Mouse (Mus musculus) liver, embryonic 11.5 days (tissue): ENCODE results near the gene Cgref1. TPM values are rescaled to one million over a fixed set of nuclear protein-coding genes. Genes with fewer than 3 reads are reported as not detected.
A peak's percentile ranks its signal among the peaks of the same experiment; 100 is the strongest.

Experiments used
- ATAC-seq: fragments of 200-750 bp; cut with Nextera tagmentation; replicated peaks from 2 replicates; pipeline ENCODE4 v1.8.0; 2017; ENCODE audit warnings: moderate number of reproducible peaks, mild to moderate bottlenecking, moderate TSS enrichment, moderate library complexity; ENCODE audit not compliant: low FRiP score
- DNase-seq: peaks from one replicate; pipeline ENCODE4 v3.0.0-alpha.2; 2017; ENCODE audit warnings: low spot score
- H3K27ac ChIP-seq: fragments of 300-500 bp; sonication (generic); 2 replicates; pipeline ENCODE4 v1.5.1; 2014; ENCODE audit warnings: mild to moderate bottlenecking, low read depth, low read length, control low read depth
- H3K27me3 ChIP-seq: fragments of 300-500 bp; sonication (generic); replicated peaks from 2 replicates; pipeline ENCODE4 v1.6.1; 2014; ENCODE audit warnings: low read length, mixed read lengths; ENCODE audit not compliant: control insufficient read depth, insufficient read depth
- H3K36me3 ChIP-seq: fragments of 300-500 bp; sonication (generic); 2 replicates; pipeline ENCODE4 v1.6.1; 2014; ENCODE audit warnings: mild to moderate bottlenecking, low read length, moderate library complexity, mixed read lengths; ENCODE audit not compliant: control insufficient read depth, insufficient read depth
- H3K4me1 ChIP-seq: fragments of 300-500 bp; sonication (generic); replicated peaks from 2 replicates; pipeline ENCODE4 v1.6.1; 2014; ENCODE audit warnings: low read length, mixed read lengths; ENCODE audit not compliant: control insufficient read depth, insufficient read depth
- H3K4me2 ChIP-seq: fragments of 300-500 bp; sonication (generic); 2 replicates; pipeline ENCODE4 v1.6.1; 2014; ENCODE audit warnings: mild to moderate bottlenecking, control low read depth, moderate library complexity
- H3K4me3 ChIP-seq: fragments of 300-500 bp; sonication (generic); 2 replicates; pipeline ENCODE4 v1.5.1; 2014; ENCODE audit warnings: low read depth, low read length, control low read depth
- H3K9ac ChIP-seq: fragments of 300-500 bp; sonication (generic); 2 replicates; pipeline ENCODE4 v1.6.1; 2014; ENCODE audit warnings: low read depth, low read length, control low read depth
- H3K9me3 ChIP-seq: fragments of 300-500 bp; sonication (generic); 2 replicates; pipeline ENCODE4 v1.6.1; 2016; ENCODE audit warnings: low read length, inconsistent platforms, mixed read lengths; ENCODE audit not compliant: control insufficient read depth
- WGBS: fragments of 180-500 bp; shearing (Covaris S2); extraction: QIAGEN DNeasy Blood & Tissue Kit; methylation state at CpG from one replicate; pipeline ENCODE4 v1.1.7; 2014; 5-methylcytosine and 5-hydroxymethylcytosine counted together
- polyA plus RNA-seq: library from polyadenylated mRNA; unstranded; fragments of >200 nt; fragmentation: Nextera tagmentation; extraction: Ambion mirVana; gene quantifications from 2 replicates; pipeline ENCODE4 v1.2.1, GENCODE M21; 2014

Cgref1 gene
- polyA plus RNA-seq, 1 experiment from 2014 or later: 8.2 TPM

DNA sequence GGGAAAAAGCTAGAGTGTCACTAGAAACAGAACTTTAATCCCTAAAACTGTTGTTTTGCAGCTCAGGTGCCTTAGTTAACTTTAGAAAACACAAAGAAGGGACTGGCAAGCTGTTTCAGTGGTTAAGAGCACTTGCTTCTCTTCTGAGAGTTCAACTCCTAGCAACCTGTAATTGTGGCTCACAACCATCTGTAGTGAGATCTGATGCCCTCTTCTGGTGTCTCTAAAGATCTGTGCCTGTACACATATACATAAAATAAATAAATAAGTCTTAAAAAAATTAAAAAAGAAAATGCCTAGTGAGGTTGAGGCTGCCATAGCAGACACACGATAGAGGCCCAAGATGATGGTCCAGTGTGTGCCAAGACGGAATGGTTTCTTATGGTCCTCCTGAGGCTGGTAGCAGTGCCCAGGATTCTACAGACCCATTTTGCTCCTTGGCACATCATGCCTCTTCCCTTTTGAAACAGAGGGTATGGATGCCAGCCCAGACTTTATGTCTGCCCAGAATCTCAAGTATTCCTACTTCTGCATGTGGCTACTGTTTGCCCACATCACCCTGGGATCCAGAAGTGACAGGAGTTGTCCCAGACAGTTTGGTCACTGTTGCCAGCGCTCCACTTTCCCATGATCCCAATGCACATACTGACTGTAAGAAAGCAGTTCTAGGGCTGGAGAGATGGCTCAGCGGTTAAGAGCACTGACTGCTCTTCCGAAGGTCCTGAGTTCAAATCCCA is 10.5 kb downstream of the Cgref1 start:
- H3K36me3 ChIP-seq: no peaks in the 10 kb centered on the region
- no peak overlapping the region for H3K9ac ChIP-seq
- no peak overlapping the region for H3K4me3 ChIP-seq
- H3K4me2 ChIP-seq: no peak overlapping the region
- H3K27me3 ChIP-seq: no peaks in the 10 kb centered on the region
- H3K27ac ChIP-seq: no peak overlapping the region
- H3K4me1 ChIP-seq: no peaks in the 10 kb centered on the region
- no peaks in the 10 kb centered on the region for H3K9me3 ChIP-seq
- WGBS: 83% methylated on average over 5 of the region's 5 CpGs
- DNase-seq: no peak
- no peak for ATAC-seq

DNA sequence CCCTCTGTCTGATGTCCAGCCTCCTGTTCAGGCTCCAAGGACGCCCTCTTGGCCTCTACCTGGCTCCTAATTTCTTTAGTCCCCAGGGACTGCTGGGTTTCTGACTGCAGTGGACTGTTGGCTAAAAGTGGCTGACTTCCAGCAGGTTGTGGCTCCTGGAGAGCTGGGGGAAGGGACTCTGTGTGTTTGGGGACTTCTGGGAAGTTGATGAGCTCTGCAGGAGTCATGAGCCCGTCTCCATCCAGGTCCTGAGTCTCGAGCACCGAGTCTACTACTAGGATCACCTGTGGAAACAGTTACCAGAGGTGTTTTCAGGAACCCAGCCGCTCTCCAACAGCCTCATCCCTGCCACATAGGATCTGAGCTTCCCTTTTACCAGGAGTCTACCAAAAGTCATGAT is 11.7 kb downstream of the Cgref1 start:
- WGBS: 64% methylated on average over 5 of the region's 5 CpGs
- no peaks in the 10 kb centered on the region for H3K36me3 ChIP-seq
- H3K27ac ChIP-seq: no peak overlapping the region
- no peak for DNase-seq
- H3K27me3 ChIP-seq: no peaks in the 10 kb centered on the region
- no peaks in the 10 kb centered on the region for H3K9me3 ChIP-seq
- no peak overlapping the region for H3K9ac ChIP-seq
- no peaks in the 10 kb centered on the region for H3K4me1 ChIP-seq
- H3K4me3 ChIP-seq: no peak overlapping the region
- no peak for ATAC-seq
- H3K4me2 ChIP-seq: no peak overlapping the region

DNA sequence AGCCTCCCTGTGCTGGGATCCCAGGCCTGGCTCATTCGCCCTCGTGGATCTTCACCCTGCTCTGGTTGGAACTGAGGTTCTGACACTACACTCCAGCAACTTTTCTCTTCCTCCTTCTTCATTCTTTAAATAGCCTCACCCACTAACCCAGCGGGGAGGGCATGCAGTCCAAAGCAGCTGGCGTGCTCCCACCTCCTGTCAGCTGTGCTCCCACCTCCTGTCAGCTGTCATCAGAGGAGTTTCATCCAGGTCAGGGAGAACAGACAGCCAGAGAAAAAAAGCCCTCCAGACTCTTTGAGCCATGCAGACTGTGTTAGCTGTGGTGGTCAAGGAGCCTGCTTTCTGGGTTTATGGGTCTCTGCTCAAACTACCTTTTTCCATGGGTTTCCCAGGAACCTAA is 14.0 kb downstream of the Cgref1 start:
- no peak for ATAC-seq
- Histone ChIP-seq H3K27ac (no peak overlapping the region), H3K4me1 (no peaks in the 10 kb centered on the region), H3K36me3 (no peaks in the 10 kb centered on the region), H3K9ac (no peak overlapping the region), H3K27me3 (no peaks in the 10 kb centered on the region), H3K4me2 (no peak overlapping the region), H3K9me3 (no peaks in the 10 kb centered on the region), H3K4me3 (no peak overlapping the region)
- no peak for DNase-seq
- WGBS: 83% methylated on average over 4 of the region's 4 CpGs

DNA sequence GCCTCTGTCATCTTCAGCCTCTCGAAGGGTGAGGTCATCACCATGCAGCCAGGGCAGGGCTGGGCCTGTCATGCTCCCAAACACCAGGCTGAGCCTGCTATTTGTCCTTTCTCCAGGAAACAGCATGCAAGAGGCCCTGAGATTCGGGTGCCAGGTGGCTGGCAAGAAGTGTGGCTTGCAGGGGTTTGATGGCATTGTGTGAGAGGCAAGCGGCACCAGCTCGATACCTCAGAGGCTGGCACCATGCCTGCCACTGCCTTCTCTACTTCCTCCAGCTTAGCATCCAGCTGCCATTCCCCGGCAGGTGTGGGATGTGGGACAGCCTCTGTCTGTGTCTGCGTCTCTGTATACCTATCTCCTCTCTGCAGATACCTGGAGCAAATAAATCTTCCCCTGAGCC is 14.5 kb downstream of the Cgref1 start:
- 85% methylated on average over 6 of the region's 6 CpGs for WGBS
- no peaks in the 10 kb centered on the region for H3K27me3 ChIP-seq
- ATAC-seq (no peak), DNase-seq (no peak)
- H3K4me2 ChIP-seq: no peak overlapping the region
- H3K36me3 ChIP-seq: no peaks in the 10 kb centered on the region
- no peaks in the 10 kb centered on the region for H3K4me1 ChIP-seq
- no peak overlapping the region for H3K27ac ChIP-seq
- no peak overlapping the region for H3K4me3 ChIP-seq
- no peak overlapping the region for H3K9ac ChIP-seq
- H3K9me3 ChIP-seq: no peaks in the 10 kb centered on the region

DNA sequence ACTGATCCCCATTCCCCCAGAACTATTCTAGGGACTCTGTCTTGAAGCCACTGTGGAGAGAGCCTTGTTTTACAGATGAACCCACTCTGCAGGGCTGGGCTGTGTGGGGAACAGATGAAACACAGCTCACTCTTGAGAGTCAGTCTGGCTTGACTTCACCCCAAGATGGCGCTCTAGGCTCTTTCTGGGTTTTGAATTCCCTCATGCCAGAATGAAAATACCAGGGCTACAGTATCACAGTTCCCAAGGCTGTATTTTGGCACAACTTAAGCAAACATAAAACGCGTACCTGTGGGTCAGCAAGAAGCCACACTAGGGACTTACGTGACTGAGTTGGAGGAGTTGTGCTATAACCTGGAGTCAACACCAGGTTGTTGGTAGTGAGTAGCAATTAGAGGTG is 15.3 kb downstream of the Cgref1 start:
- Histone ChIP-seq H3K4me1 (no peaks in the 10 kb centered on the region), H3K9me3 (no peaks in the 10 kb centered on the region), H3K36me3 (no peaks in the 10 kb centered on the region), H3K27me3 (no peaks in the 10 kb centered on the region), H3K4me2 (no peak overlapping the region), H3K27ac (no peak overlapping the region), H3K9ac (no peak overlapping the region), H3K4me3 (no peak overlapping the region)
- ATAC-seq: no peak
- no peak for DNase-seq
- 58% methylated on average over 4 of the region's 4 CpGs for WGBS

DNA sequence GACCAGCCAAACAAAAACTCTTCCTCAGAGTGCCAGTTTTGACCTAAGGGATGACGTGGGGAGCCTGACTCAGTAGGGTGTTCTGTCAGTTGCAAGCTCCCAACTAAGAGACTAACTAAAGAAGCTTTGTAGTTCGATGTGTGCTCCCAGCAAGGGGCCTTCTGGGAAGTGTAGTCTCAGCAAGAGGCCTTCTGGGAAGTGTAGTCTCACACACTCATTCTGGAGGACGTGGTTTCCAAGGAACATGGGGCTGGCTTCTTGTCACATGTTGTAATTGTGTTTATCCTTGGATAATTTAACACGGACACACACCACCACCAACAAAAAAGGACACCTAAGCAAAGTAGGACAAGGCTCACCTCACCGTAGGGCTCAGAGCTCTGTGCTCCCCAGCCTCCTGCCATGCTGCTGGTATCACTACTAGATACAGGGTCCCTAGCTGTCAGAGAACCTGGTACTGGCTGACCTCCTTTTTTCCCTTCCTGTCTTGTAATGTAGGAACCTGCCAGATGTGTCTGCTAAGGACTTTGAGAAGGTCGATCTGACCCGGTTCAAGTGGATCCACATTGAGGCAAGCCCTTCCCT is 17.4 kb downstream of the Cgref1 start:
- Histone ChIP-seq H3K4me2 (0 out of 2 replicates have a peak overlapping the region, but pooled peaks have one; percentile 28), H3K9ac (no peak overlapping the region), H3K4me3 (no peak overlapping the region), H3K4me1 (no peaks in the 10 kb centered on the region), H3K9me3 (no peaks in the 10 kb centered on the region), H3K36me3 (no peaks in the 10 kb centered on the region), H3K27me3 (no peaks in the 10 kb centered on the region), H3K27ac (no peak overlapping the region)
- WGBS: 45% methylated on average over 7 of the region's 7 CpGs
- ATAC-seq: peak; percentile 47
- no peak for DNase-seq

DNA sequence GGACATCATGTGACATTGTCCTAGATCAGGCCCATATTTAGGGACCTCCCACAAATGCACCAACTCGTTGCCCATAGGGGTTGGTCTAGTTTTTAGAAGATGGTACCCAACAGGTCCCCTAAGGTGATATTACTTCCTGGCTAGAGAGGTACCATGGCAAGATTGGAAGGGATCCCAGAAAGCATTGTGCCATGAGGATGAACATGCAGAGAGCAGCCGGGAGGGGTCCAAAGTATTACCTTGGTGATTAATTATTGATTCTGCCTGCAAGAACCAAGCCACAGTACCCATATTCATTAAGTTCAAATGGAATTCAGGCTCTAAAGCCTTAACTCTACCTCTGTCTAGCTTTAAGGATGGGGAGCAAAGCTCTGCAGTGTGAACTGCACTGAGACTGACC is 19.3 kb downstream of the Cgref1 start:
- 74% methylated on average over 2 of the region's 2 CpGs for WGBS
- Histone ChIP-seq H3K27ac (no peak overlapping the region), H3K4me2 (no peak overlapping the region), H3K4me1 (peaks cover 11% of the 10 kb centered on the region), H3K9ac (no peak overlapping the region), H3K9me3 (no peaks in the 10 kb centered on the region), H3K4me3 (no peak overlapping the region), H3K27me3 (no peaks in the 10 kb centered on the region), H3K36me3 (no peaks in the 10 kb centered on the region)
- ATAC-seq (no peak), DNase-seq (no peak)

DNA sequence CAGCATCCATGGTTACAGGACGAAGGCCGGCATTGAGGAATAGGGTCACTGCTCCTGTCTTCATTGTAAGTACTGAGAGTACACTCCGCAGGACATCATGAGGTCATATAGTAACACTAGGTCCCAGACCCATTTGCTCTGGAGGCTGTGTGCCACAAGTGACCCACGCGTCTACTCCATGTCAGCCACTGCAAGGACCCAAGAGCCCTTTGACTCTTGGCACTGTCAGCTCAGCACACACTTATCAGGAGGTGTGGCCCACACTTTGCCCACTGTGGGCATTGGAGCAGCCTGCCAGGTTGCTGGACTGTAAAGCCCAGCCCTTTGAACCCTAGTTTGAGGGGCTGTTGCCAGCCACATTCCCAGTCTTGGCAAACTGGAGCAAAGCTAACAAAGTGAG is 20.2 kb downstream of the Cgref1 start:
- Histone ChIP-seq H3K36me3 (0 out of 2 replicates have a peak, but pooled peaks cover 3% of the 10 kb centered on the region), H3K4me3 (no peak overlapping the region), H3K4me1 (peaks cover 18% of the 10 kb centered on the region), H3K4me2 (no peak overlapping the region), H3K27ac (no peak overlapping the region), H3K27me3 (no peaks in the 10 kb centered on the region), H3K9me3 (no peaks in the 10 kb centered on the region), H3K9ac (no peak overlapping the region)
- WGBS: 91% methylated on average over 5 of the region's 5 CpGs
- ATAC-seq: no peak
- DNase-seq: no peak

DNA sequence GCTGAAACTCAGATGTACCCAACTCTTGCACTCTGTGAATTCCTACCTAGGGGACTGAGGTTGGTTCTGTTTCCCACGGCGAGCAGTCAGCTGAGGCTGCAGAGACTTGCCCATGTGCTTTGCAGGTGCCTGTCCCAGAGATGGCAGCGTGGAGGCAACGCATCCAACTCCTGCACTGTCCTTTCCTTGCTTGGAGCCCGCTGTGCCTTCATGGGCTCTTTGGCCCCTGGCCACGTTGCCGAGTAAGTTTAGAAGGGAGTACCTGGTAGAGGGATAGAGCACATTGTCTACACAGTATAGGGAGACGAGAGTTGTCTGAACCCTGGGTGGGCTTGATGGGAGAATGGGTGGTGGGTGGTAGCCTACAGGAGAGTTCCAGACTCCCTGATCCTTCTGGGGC is 20.8 kb downstream of the Cgref1 start:
- no peak for DNase-seq
- no peak for ATAC-seq
- Histone ChIP-seq H3K27ac (no peak overlapping the region), H3K9me3 (no peaks in the 10 kb centered on the region), H3K27me3 (no peaks in the 10 kb centered on the region), H3K9ac (no peak overlapping the region), H3K4me1 (peaks cover 18% of the 10 kb centered on the region), H3K4me3 (no peak overlapping the region), H3K4me2 (no peak overlapping the region), H3K36me3 (0 out of 2 replicates have a peak, but pooled peaks cover 8% of the 10 kb centered on the region)
- WGBS: 85% methylated on average over 8 of the region's 8 CpGs
